Mouse (Mus musculus): ENCODE measurements around the gene Eps8l1. TPM values are rescaled to one million over a fixed set of nuclear protein-coding genes. Genes with fewer than 3 reads are reported as not detected.
"Not testable (repeated sequence)": the region's sequence is repeated elsewhere in the genome, so short reads cannot be mapped to it uniquely, and the experiment has no call there.

Gene Eps8l1
- polyA plus RNA-seq (2015; fragmentation: Nextera tagmentation; extraction: Ambion mirVana) = 12.1 and 15.0 TPM in 2 replicates

DNA sequence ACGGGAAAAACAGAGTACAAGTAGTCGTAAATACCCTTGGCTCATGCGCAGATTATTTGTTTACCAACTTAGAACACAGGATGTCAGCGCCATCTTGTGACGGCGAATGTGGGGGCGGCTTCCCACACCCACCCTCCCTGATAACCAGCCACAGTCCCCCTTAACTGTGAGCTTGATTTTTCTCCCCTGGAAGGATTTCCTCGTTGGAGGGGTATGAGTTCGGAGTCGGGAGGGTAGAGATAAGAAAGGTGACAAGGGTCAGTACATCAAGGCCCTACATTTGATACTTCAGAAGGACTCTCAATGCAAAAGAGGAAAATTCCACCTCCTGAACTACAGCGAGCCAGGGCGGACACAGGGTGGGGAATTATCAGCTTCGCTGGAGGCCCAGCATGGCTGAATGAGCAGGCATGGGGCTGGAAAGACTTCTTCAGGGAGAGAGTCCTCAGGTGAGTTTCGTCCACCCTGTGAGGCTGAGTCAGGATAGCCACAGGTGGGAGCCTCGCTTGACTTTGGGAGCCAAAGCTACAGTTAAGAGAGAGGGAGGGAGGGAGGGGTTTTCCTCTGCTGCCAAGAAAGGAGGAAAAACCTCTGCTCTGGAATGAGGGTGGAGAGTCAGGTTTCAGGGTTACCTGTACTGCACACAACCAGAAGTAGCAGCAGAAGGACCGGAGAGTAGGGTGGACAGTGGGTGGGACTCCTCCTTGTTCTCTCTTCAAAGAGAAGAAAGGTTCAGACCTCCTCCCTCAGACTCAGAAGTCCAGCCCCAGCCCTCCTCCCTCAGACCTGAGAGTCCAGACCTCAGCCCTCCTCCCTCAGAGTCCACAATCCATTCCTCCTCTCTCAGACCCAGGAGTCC, at the start of gene Eps8l1:
Eps8l1 (plus strand) TSS at position 99 of the 859 bp plus-strand sequence.
- ATAC-seq (ENCODE audit: insufficient read depth, low FRiP score) = peak; percentile 67

DNA sequence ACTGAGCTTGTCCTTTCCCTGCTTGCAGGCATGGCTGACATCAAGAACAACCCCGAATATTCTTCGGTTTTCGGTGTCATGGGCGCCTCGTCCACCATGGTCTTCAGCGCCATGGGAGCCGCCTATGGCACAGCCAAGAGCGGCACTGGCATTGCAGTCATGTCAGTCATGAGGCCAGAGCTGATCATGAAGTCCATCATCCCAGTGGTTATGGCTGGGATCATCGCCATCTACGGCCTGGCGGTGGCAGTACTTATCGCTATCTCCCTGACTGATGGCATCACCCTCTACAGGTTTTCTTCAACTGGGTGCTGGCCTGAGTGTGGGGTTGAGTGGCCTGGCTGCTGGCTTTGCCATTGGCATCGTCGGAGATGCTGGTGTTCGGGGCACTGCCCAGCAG, 48.1 kb upstream of the Eps8l1 start:
- H3K27ac ChIP-seq (ENCODE audit: low read length); ATAC-seq (ENCODE audit: insufficient read depth, low FRiP score); H3K4me3 ChIP-seq (replicated peaks; ENCODE audit: low read length); H3K9me3 ChIP-seq (replicated peaks; ENCODE audit: control insufficient read depth, low read length); H3K4me1 ChIP-seq (ENCODE audit: control insufficient read depth, insufficient read depth, low read length); H3K9ac ChIP-seq (ENCODE audit: low read length); H3K4me2 ChIP-seq (ENCODE audit: low read depth, low read length); H3K27me3 ChIP-seq (ENCODE audit: control insufficient read depth, insufficient read depth, low read length); H3K36me3 ChIP-seq (ENCODE audit: control insufficient read depth, insufficient read depth, low read length): not testable (repeated sequence)
- 96% methylated on average over 15 of the region's 15 CpGs for WGBS

More for the DNA sequence above, at the start of gene Eps8l1:
- 59% methylated on average over 13 of the region's 16 CpGs for WGBS
- no peaks in the 10 kb centered on the region for H3K27me3 ChIP-seq (ENCODE audit: control insufficient read depth, insufficient read depth, low read length)
- H3K36me3 ChIP-seq (ENCODE audit: control insufficient read depth, insufficient read depth, low read length) = no peaks in the 10 kb centered on the region
- H3K4me1 ChIP-seq (ENCODE audit: control insufficient read depth, insufficient read depth, low read length) = no peaks in the 10 kb centered on the region
- no peaks in the 10 kb centered on the region for H3K9me3 ChIP-seq (replicated peaks; ENCODE audit: control insufficient read depth, low read length)
- H3K4me3 ChIP-seq (replicated peaks; ENCODE audit: low read length) = peak within 1 kb of the TSS; percentile 33
- H3K27ac ChIP-seq (ENCODE audit: low read length) = peak within 1 kb of the TSS; percentile 86
- H3K9ac ChIP-seq (ENCODE audit: low read length) = peak within 1 kb of the TSS; percentile 56
- H3K4me2 ChIP-seq (ENCODE audit: low read depth, low read length) = peak within 1 kb of the TSS; percentile 43

DNA sequence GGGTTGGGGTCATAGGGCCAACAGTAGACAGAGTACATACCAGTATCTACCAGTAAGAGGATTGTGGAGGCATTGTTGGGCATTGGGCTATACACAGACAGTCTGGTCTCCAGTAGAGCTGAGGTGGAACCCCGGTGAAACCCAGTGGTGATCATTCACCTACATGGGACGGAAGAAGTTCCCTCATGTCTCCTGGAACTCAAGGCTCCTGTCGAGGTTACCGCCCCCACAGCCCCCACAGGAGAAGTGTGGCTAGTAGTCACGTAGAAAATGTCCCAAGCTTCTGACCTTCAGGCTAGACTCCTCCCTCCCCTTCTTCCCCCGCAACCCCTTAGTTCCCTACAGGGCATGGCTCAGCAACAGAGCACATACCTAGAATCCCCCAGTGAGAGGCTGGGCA, 40.8 kb upstream of the Eps8l1 start:
- no peaks in the 10 kb centered on the region for H3K9me3 ChIP-seq (replicated peaks; ENCODE audit: control insufficient read depth, low read length)
- H3K4me2 ChIP-seq (ENCODE audit: low read depth, low read length) = no peak overlapping the region
- no peak overlapping the region for H3K9ac ChIP-seq (ENCODE audit: low read length)
- WGBS = 82% methylated on average over 6 of the region's 6 CpGs
- H3K27me3 ChIP-seq (ENCODE audit: control insufficient read depth, insufficient read depth, low read length) = no peaks in the 10 kb centered on the region
- H3K27ac ChIP-seq (ENCODE audit: low read length) = no peak overlapping the region
- no peak for ATAC-seq (ENCODE audit: insufficient read depth, low FRiP score)
- no peak overlapping the region for H3K4me3 ChIP-seq (replicated peaks; ENCODE audit: low read length)
- no peaks in the 10 kb centered on the region for H3K36me3 ChIP-seq (ENCODE audit: control insufficient read depth, insufficient read depth, low read length)
- no peaks in the 10 kb centered on the region for H3K4me1 ChIP-seq (ENCODE audit: control insufficient read depth, insufficient read depth, low read length)

DNA sequence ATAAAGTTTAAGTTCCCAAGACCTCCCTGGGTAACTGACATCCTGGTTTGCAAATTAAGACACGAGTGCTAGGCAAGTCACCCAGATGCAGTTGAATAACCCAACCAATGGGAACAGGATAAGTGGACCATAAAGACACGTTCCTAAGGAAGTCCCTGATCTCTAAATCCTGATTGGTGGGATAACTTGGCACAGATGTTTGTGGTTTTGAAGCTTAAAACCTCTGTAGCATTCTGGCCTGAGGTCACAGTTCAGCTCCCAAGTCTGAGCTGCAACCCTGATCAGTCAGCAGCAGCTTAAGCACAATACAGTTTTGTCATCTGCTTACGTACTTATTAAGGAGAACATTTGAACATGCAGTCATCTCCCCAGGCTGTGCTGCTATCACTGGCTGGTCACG, 40.2 kb upstream of the Eps8l1 start:
- H3K4me2 ChIP-seq (ENCODE audit: low read depth, low read length) = no peak overlapping the region
- H3K27me3 ChIP-seq (ENCODE audit: control insufficient read depth, insufficient read depth, low read length) = no peaks in the 10 kb centered on the region
- H3K4me3 ChIP-seq (replicated peaks; ENCODE audit: low read length) = no peak overlapping the region
- 59% methylated on average over 4 of the region's 4 CpGs for WGBS
- ATAC-seq (ENCODE audit: insufficient read depth, low FRiP score) = no peak
- H3K9me3 ChIP-seq (replicated peaks; ENCODE audit: control insufficient read depth, low read length) = no peaks in the 10 kb centered on the region
- no peak overlapping the region for H3K27ac ChIP-seq (ENCODE audit: low read length)
- no peak overlapping the region for H3K9ac ChIP-seq (ENCODE audit: low read length)
- H3K4me1 ChIP-seq (ENCODE audit: control insufficient read depth, insufficient read depth, low read length) = no peaks in the 10 kb centered on the region
- H3K36me3 ChIP-seq (ENCODE audit: control insufficient read depth, insufficient read depth, low read length) = peaks cover 3% of the 10 kb centered on the region

DNA sequence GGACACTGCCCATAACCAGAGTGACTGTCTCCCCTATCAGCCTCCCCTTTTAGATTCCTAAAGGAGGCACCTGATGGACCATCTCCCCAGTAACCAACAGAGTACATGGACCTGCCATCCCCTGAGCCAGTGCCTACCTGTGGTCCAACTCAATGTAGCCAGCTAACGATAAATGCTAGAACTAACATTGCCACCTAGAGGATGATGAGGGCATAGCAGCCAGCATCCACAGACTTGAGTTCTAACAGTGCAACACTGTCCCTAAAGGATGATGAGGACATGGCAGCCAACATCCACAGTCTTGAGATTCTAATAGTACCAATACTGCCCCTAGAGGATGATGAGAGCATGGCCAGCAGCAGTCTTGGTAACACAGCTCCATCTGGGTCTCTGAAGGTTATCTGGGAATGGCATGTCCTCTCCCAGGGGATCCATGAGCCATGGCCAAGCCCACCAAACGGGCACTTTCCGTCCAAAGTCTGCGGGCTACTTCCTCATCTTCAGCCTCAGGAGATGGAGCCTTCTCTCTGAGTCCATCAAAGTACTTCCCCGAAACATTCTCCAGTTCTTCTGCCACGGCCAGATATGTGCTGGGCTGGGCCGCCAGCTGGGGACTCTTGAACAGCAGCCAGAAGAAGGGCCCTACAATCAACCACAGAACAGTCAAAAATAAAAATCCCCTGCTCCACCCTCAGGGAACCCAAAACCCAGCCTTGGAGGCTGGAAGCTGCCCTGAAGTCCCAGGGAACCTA, 33.1 kb upstream of the Eps8l1 start:
- 70% methylated on average over 7 of the region's 7 CpGs for WGBS
- no peaks in the 10 kb centered on the region for H3K4me1 ChIP-seq (ENCODE audit: control insufficient read depth, insufficient read depth, low read length)
- peaks cover 17% of the 10 kb centered on the region for H3K36me3 ChIP-seq (ENCODE audit: control insufficient read depth, insufficient read depth, low read length)
- peak; percentile 91 for ATAC-seq (ENCODE audit: insufficient read depth, low FRiP score)
- H3K9me3 ChIP-seq (replicated peaks; ENCODE audit: control insufficient read depth, low read length) = no peaks in the 10 kb centered on the region
- H3K27me3 ChIP-seq (ENCODE audit: control insufficient read depth, insufficient read depth, low read length) = no peaks in the 10 kb centered on the region
- H3K9ac ChIP-seq (ENCODE audit: low read length) = no peak overlapping the region
- H3K4me2 ChIP-seq (ENCODE audit: low read depth, low read length) = no peak overlapping the region
- H3K4me3 ChIP-seq (replicated peaks; ENCODE audit: low read length) = no peak overlapping the region
- H3K27ac ChIP-seq (ENCODE audit: low read length) = no peak overlapping the region

DNA sequence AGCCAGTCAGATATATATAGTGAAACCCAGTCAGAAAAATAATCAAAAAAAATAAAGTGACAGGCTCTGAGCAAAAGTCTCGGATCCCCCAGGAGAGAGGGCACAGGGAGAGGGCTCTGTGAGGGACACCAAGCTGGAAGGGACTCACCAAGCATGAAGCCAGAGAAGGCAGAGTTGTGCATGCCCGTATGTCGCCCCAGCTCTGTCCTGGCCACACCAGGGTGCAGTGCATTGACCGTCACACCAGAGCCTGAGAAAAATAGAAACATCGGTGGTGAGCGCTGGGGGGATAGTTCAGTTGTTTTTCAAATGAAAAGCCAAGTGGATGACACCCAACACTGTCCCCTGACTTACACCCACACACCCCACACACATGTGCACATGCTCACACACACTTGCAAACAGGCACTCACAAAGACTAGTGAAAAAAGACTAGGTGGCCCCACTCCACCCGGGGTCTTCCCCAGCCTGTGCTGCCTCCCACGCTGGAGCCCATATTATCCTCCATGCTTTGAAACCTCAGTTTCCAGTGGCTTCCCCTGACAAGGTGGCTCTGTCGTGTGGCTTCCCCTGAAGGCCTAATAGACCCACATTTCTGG, 30.1 kb upstream of the Eps8l1 start:
- Histone ChIP-seq H3K27ac (ENCODE audit: low read length) (no peak overlapping the region), H3K36me3 (ENCODE audit: control insufficient read depth, insufficient read depth, low read length) (peaks cover 24% of the 10 kb centered on the region), H3K4me2 (ENCODE audit: low read depth, low read length) (no peak overlapping the region)

DNA sequence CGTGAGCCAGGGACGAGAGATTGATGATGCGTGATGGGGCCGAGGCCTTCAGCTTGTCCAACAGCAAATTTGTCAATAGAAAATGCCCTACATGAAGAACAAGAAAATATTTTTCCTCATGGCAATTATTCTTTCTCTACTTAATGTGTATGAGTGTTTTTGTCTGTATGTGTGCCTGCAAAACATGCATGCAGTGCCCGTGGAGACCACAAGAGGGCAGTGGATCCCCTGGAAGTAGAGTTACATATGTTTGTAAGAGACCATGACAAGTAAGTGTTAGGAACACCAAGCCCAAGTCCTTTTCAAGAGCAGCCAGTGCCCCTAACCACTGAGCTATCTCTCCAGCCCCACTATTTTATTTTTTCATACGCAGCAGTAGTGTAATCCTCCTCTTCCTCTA, 28.9 kb upstream of the Eps8l1 start:
- Histone ChIP-seq H3K36me3 (ENCODE audit: control insufficient read depth, insufficient read depth, low read length) (peaks cover 17% of the 10 kb centered on the region; the same call in 1 of the 2 replicates), H3K4me3 (replicated peaks; ENCODE audit: low read length) (no peak overlapping the region), H3K9me3 (replicated peaks; ENCODE audit: control insufficient read depth, low read length) (no peaks in the 10 kb centered on the region), H3K4me2 (ENCODE audit: low read depth, low read length) (no peak overlapping the region), H3K27ac (ENCODE audit: low read length) (no peak overlapping the region), H3K9ac (ENCODE audit: low read length) (no peak overlapping the region), H3K27me3 (ENCODE audit: control insufficient read depth, insufficient read depth, low read length) (no peaks in the 10 kb centered on the region), H3K4me1 (ENCODE audit: control insufficient read depth, insufficient read depth, low read length) (no peaks in the 10 kb centered on the region)
- 82% methylated on average over 6 of the region's 6 CpGs for WGBS
- no peak for ATAC-seq (ENCODE audit: insufficient read depth, low FRiP score)

More for the DNA sequence above, 30.1 kb upstream of the Eps8l1 start:
- no peak overlapping the region for H3K4me3 ChIP-seq (replicated peaks; ENCODE audit: low read length)
- no peaks in the 10 kb centered on the region for H3K4me1 ChIP-seq (ENCODE audit: control insufficient read depth, insufficient read depth, low read length)
- ATAC-seq (ENCODE audit: insufficient read depth, low FRiP score) = no peak
- WGBS = 90% methylated on average over 9 of the region's 9 CpGs
- H3K9me3 ChIP-seq (replicated peaks; ENCODE audit: control insufficient read depth, low read length) = no peaks in the 10 kb centered on the region
- H3K9ac ChIP-seq (ENCODE audit: low read length) = no peak overlapping the region
- H3K27me3 ChIP-seq (ENCODE audit: control insufficient read depth, insufficient read depth, low read length) = no peaks in the 10 kb centered on the region

DNA sequence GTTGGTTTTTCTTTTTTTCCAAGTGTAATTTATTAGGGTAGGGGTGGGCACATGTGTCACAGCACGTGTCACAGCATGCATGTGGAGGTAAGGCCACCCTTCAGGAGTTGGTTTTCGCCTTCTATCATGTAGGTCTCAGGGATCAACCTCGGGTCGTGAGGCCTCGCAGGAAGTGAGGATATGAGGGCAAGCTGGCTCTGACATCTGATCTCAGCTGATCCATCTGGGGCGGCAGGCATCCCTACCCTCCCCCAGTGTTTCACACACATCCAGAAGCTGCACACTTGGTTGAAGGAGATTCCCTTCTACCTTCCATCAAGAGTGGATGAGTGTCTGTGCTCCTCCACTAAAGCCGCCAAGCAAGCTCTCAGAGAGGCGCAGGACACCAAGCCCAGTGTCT, 28.4 kb upstream of the Eps8l1 start:
- H3K4me2 ChIP-seq (ENCODE audit: low read depth, low read length) = no peak overlapping the region
- no peaks in the 10 kb centered on the region for H3K27me3 ChIP-seq (ENCODE audit: control insufficient read depth, insufficient read depth, low read length)
- H3K36me3 ChIP-seq (ENCODE audit: control insufficient read depth, insufficient read depth, low read length) = peaks cover 17% of the 10 kb centered on the region; the same call in 1 of the 2 replicates
- no peak for ATAC-seq (ENCODE audit: insufficient read depth, low FRiP score)
- no peak overlapping the region for H3K4me3 ChIP-seq (replicated peaks; ENCODE audit: low read length)
- no peaks in the 10 kb centered on the region for H3K9me3 ChIP-seq (replicated peaks; ENCODE audit: control insufficient read depth, low read length)
- WGBS = 87% methylated on average over 8 of the region's 8 CpGs
- H3K9ac ChIP-seq (ENCODE audit: low read length) = no peak overlapping the region
- no peaks in the 10 kb centered on the region for H3K4me1 ChIP-seq (ENCODE audit: control insufficient read depth, insufficient read depth, low read length)
- no peak overlapping the region for H3K27ac ChIP-seq (ENCODE audit: low read length)

DNA sequence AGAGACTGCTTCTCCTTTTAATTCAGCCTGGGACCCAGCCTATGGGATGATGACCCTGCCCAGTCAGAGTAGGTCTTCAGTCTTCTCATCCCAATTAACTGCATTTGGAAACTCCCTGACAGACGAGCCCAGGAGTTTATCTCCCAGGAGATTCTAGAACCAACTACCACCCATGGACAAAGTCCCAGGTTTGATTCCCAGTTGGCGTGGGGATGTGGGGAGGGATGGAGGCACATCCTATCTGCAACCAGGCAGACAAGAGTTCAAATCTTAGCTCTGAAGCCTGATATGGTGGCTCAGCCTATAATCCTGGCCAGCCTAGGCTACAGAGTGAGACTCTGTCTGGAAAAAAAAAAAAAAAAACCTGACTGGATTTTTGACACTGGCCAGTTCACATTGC, 22.8 kb upstream of the Eps8l1 start:
- Histone ChIP-seq H3K27me3 (ENCODE audit: control insufficient read depth, insufficient read depth, low read length) (no peaks in the 10 kb centered on the region), H3K36me3 (ENCODE audit: control insufficient read depth, insufficient read depth, low read length) (peaks cover 22% of the 10 kb centered on the region)
- no peak for ATAC-seq (ENCODE audit: insufficient read depth, low FRiP score)

More for the DNA sequence above, 22.8 kb upstream of the Eps8l1 start:
- no peak overlapping the region for H3K4me3 ChIP-seq (replicated peaks; ENCODE audit: low read length)
- H3K9me3 ChIP-seq (replicated peaks; ENCODE audit: control insufficient read depth, low read length) = no peaks in the 10 kb centered on the region
- H3K9ac ChIP-seq (ENCODE audit: low read length) = no peak overlapping the region
- no peak overlapping the region for H3K4me2 ChIP-seq (ENCODE audit: low read depth, low read length)
- 90% methylated on average over 2 of the region's 2 CpGs for WGBS
- no peak overlapping the region for H3K27ac ChIP-seq (ENCODE audit: low read length)
- H3K4me1 ChIP-seq (ENCODE audit: control insufficient read depth, insufficient read depth, low read length) = no peaks in the 10 kb centered on the region

All from stomach, embryonic 16.5 days (tissue).